Mouse (Mus musculus) adrenal gland, adult 10 weeks (tissue): ENCODE results near the gene Htr1b. TPM values are rescaled to one million over a fixed set of nuclear protein-coding genes. Genes with fewer than 3 reads are reported as not detected.

Experiments
- polyA plus RNA-seq: library from polyadenylated mRNA; stranded (reverse); fragments of 350-450 nt; fragmentation: Illumina TruSeq; extraction: RNeasy Lipid Tissue Mini Kit (QIAGEN cat#74804); gene quantifications from one replicate; pipeline ENCODE4 v1.2.3, GENCODE M21; 2014; ENCODE audit warnings: low read depth, low replicate concordance

Htr1b gene
- 2.7 TPM for polyA plus RNA-seq

DNA sequence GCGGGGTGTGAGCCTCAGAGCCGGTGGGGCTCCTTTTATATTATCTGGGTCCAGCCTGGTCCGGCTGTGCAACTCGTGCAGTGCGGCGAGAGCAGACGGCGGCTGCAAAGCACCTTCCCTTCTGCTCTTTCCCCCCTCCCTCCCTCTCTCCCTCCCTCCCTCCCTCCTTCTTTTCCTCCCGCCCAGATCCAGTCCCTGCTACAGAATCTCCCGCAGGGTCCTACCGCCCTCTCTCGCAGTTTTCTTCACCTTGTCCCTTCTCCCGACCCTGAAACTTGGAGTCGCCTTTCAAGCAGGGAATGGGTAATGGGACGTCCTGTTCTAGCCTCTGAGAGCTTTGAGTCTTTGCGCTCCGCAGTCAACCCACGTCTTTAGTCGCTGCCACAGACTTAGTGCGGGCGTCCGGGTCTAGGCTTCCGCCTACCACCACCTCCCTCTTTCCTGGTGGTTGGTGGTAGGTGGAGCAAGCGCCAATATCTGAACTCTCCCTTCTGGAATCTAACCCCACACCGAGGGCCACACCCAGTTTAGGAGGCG, at the start of gene Htr1b:
Htr1b (minus strand) TSS at position 392 of the 537 bp plus-strand sequence.

Other genes with a start within 250 kb of the Htr1b start
- gene Mei4, start 229.8 kb upstream of the Htr1b start, polyA plus RNA-seq, result 1.8 TPM